Mouse (Mus musculus): ENCODE results near the gene Kmo.

- TF ChIP-seq CTCF (IDR thresholded peaks at IDR 0.05) (no peak), EP300 (IDR thresholded peaks at IDR 0.05; ENCODE audit: insufficient read depth, low read depth, low read length) (no peak), POLR2A (IDR thresholded peaks at IDR 0.05; ENCODE audit: insufficient read depth, low read depth, low read length) (no peak)
Observed at GRCm38 (mm10) chr1:175607838-175608585, 12.2 kb upstream of the Kmo start.
